Mouse (Mus musculus) hindbrain, embryonic 10.5 days (tissue): Measurements from ENCODE around the gene Ift140. TPM values are rescaled to one million over a fixed set of nuclear protein-coding genes. Genes with fewer than 3 reads are reported as not detected.
A peak's percentile ranks its signal among the peaks of the same experiment; 100 is the strongest.

Source experiments
- DNase-seq: peaks from one replicate; pipeline ENCODE4 v3.0.0-alpha.2; 2017; ENCODE audit warnings: low spot score
- H3K27ac ChIP-seq: fragments of 300-500 bp; sonication (generic); 2 replicates; pipeline ENCODE4 v1.5.1; 2016; ENCODE audit warnings: mild to moderate bottlenecking, moderate library complexity
- H3K27me3 ChIP-seq: fragments of 300-500 bp; sonication (generic); 2 replicates; pipeline ENCODE4 v1.6.1; 2016; ENCODE audit warnings: mild to moderate bottlenecking; ENCODE audit not compliant: poor library complexity, insufficient read depth, severe bottlenecking
- H3K36me3 ChIP-seq: fragments of 300-500 bp; sonication (generic); 2 replicates; pipeline ENCODE4 v1.6.1; 2016; ENCODE audit warnings: mild to moderate bottlenecking, moderate library complexity
- H3K4me1 ChIP-seq: fragments of 300-500 bp; sonication (generic); replicated peaks from 2 replicates; pipeline ENCODE4 v1.6.1; 2016; ENCODE audit warnings: mild to moderate bottlenecking
- H3K4me3 ChIP-seq: fragments of 300-500 bp; sonication (generic); 2 replicates; pipeline ENCODE4 v1.5.1; 2016; ENCODE audit warnings: mild to moderate bottlenecking, moderate library complexity
- H3K9me3 ChIP-seq: fragments of 300-500 bp; sonication (generic); 2 replicates; pipeline ENCODE4 v1.6.1; 2016; ENCODE audit warnings: mild to moderate bottlenecking, moderate library complexity
- WGBS: fragments of 180-500 bp; shearing (Covaris S2); methylation state at CpG from one replicate; pipeline ENCODE4 v1.1.7; 2016; 5-methylcytosine and 5-hydroxymethylcytosine counted together
- polyA plus RNA-seq: library from polyadenylated mRNA; unstranded; fragments of >200 nt; fragmentation: Nextera tagmentation; extraction: Ambion mirVana; gene quantifications from 2 replicates; pipeline ENCODE4 v1.2.1, GENCODE M21; 2016

Ift140 gene
- polyA plus RNA-seq, 1 experiment from 2014 or later, result 25.1 TPM

GRCm38 (mm10) chr17:25133275-25133698, 117.4 kb downstream of the Ift140 start, which contains the start of gene Clcn7:
Clcn7 (plus strand) TSS chr17:25133391.
- H3K9me3 ChIP-seq, result no peaks in the 10 kb centered on the region
- WGBS, result under 1% methylated on average over 40 of the region's 40 CpGs
- no peaks in the 10 kb centered on the region for H3K27me3 ChIP-seq
- DNase-seq, result peak; percentile 92
- H3K27ac ChIP-seq, result peak within 1 kb of the TSS; percentile 88
- peaks cover 13% of the 10 kb centered on the region for H3K36me3 ChIP-seq
- peaks cover 12% of the 10 kb centered on the region for H3K4me1 ChIP-seq
- peak within 1 kb of the TSS; percentile 93 for H3K4me3 ChIP-seq

- Histone ChIP-seq H3K27ac (no peak overlapping the region), H3K4me3 (no peak overlapping the region), H3K9me3 (no peaks in the 10 kb centered on the region), H3K4me1 (peaks cover 12% of the 10 kb centered on the region), H3K36me3 (peaks cover 19% of the 10 kb centered on the region), H3K27me3 (no peaks in the 10 kb centered on the region)
- no peak for DNase-seq
- WGBS, result 86% methylated on average over 6 of the region's 6 CpGs
These were observed 119.7 kb downstream of the Ift140 start for GRCm38 (mm10) chr17:25135622-25136021.

GRCm38 (mm10) chr17:25138803-25139202, 122.9 kb downstream of the Ift140 start:
- no peak overlapping the region for H3K27ac ChIP-seq
- H3K4me3 ChIP-seq, result no peak overlapping the region
- no peak for DNase-seq
- no peaks in the 10 kb centered on the region for H3K27me3 ChIP-seq
- H3K4me1 ChIP-seq, result peaks cover 11% of the 10 kb centered on the region
- H3K36me3 ChIP-seq, result peaks cover 31% of the 10 kb centered on the region
- no peaks in the 10 kb centered on the region for H3K9me3 ChIP-seq
- 89% methylated on average over 1 of the region's 1 CpGs for WGBS

GRCm38 (mm10) chr17:25139960-25140359, 124.1 kb downstream of the Ift140 start:
- WGBS, result 79% methylated on average over 4 of the region's 4 CpGs

More at GRCm38 (mm10) chr17:25139960-25140359, 124.1 kb downstream of the Ift140 start:
- Histone ChIP-seq H3K27ac (no peak overlapping the region), H3K9me3 (no peaks in the 10 kb centered on the region), H3K4me3 (no peak overlapping the region), H3K27me3 (no peaks in the 10 kb centered on the region), H3K36me3 (peaks cover 39% of the 10 kb centered on the region), H3K4me1 (no peaks in the 10 kb centered on the region)
- DNase-seq, result no peak

Other genes starting within 250 kb of the Ift140 start
- 0.10 TPM in 1 of 2 replicates, not detected in the other for gene Meiob, start 211.8 kb upstream of the Ift140 start, polyA plus RNA-seq
- gene Hagh, start 175.9 kb upstream of the Ift140 start, polyA plus RNA-seq, result 30.7 and 34.3 TPM in 2 replicates
- gene Fahd1, start 165.7 kb upstream of the Ift140 start, polyA plus RNA-seq, result 18.4 and 20.7 TPM in 2 replicates
- 0.58 and 0.65 TPM in 2 replicates for gene Igfals, start 150.1 kb upstream of the Ift140 start, polyA plus RNA-seq
- gene Nubp2, start 129.7 kb upstream of the Ift140 start, polyA plus RNA-seq, result 90.0 and 95.5 TPM in 2 replicates
- 48.9 and 53.4 TPM in 2 replicates for gene Spsb3, start 129.4 kb upstream of the Ift140 start, polyA plus RNA-seq
- gene Eme2, start 121.0 kb upstream of the Ift140 start, polyA plus RNA-seq, result 30.8 and 36.3 TPM in 2 replicates
- 96.7 and 102 TPM in 2 replicates for gene Mrps34, start 121.0 kb upstream of the Ift140 start, polyA plus RNA-seq
- gene Nme3, start 119.6 kb upstream of the Ift140 start, polyA plus RNA-seq, result 44.7 and 46.5 TPM in 2 replicates
- gene Mapk8ip3, start 79.1 kb upstream of the Ift140 start, polyA plus RNA-seq, result 51.4 and 61.7 TPM in 2 replicates
- gene Jpt2, start 55.4 kb upstream of the Ift140 start, polyA plus RNA-seq, result 358 and 426 TPM in 2 replicates
- gene Cramp1l, start 297 bp upstream of the Ift140 start, polyA plus RNA-seq, result 7.9 and 9.1 TPM in 2 replicates
- gene Tmem204, start 67.5 kb downstream of the Ift140 start, polyA plus RNA-seq, result 13.0 and 13.7 TPM in 2 replicates
- gene Telo2, start 99.9 kb downstream of the Ift140 start, polyA plus RNA-seq, result 49.9 and 52.3 TPM in 2 replicates
- gene Ptx4, start 104.7 kb downstream of the Ift140 start, polyA plus RNA-seq, result not detected in 2 replicates
- 23.5 and 24.7 TPM in 2 replicates for gene Clcn7, start 117.3 kb downstream of the Ift140 start, polyA plus RNA-seq
- gene Ccdc154, start 146.4 kb downstream of the Ift140 start, polyA plus RNA-seq, result not detected in 2 replicates
- not detected in 2 replicates for gene Gm38655, start 159.4 kb downstream of the Ift140 start, polyA plus RNA-seq
- 35.6 and 36.3 TPM in 2 replicates for gene BC003965, start 168.5 kb downstream of the Ift140 start, polyA plus RNA-seq
- 8.5 and 8.6 TPM in 2 replicates for gene Unkl, start 172.3 kb downstream of the Ift140 start, polyA plus RNA-seq
- 63.3 and 73.2 TPM in 2 replicates for gene Gnptg, start 224.0 kb downstream of the Ift140 start, polyA plus RNA-seq
- gene Tsr3, start 224.1 kb downstream of the Ift140 start, polyA plus RNA-seq, result 76.9 and 86.4 TPM in 2 replicates
- gene Baiap3, start 240.3 kb downstream of the Ift140 start, polyA plus RNA-seq, result 2.3 and 3.5 TPM in 2 replicates